Mouse (Mus musculus) embryo, embryonic 11 days (tissue): ENCODE measurements around the gene Psmb9.
"Not testable (repeated sequence)": the region's sequence is repeated elsewhere in the genome, so short reads cannot be mapped to it uniquely, and the experiment has no call there.

Experiments
- DNase-seq: peaks from one replicate; pipeline ENCODE4 v3.0.0-alpha.2; 2015

Gene Psmb9

DNA sequence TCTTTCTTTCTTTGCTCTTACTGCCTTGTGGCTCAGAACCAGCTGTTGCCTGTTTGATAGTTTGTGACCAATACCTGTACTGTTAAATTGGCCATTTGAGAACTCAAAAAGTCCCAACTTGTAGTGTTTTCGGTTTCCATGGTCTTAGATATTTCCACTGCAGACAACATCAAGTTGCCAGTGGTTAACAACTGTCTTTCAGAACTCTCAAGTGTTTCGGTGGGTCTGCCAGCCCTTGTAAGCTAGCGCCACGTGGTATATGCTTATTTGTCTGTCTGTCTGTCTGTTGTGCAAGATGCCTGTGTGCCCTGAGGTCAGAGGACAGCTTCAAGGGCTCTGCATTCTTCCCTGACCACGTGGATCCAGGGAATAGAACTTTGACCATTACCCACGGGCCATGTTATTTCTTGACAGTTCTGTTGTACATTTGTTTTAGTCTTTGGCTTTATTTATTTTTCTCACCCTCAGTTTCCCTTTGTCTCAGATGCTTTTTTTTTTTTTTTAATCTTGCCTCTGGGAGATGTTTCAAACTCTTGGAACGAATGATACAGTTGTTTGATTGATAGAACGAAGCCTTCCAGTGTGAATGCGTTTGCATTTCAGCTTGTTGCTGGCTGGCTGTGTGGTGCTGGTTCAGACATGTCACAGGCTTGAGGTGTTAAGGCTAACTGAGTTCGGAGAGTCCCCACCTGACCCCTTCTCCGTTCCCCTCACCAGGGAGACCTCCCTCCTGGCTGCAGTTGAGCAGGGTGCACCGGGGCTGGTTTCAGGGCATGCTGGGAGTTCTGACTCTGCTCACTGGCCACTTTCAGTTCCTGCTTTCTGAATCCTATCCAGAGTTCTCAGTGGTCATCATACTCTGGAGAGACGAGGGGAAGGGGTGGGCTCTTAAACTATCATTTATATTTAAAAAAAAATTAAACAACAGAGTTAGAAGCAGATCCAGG is 7.4 kb downstream of the Psmb9 start:
- no peak for DNase-seq

DNA sequence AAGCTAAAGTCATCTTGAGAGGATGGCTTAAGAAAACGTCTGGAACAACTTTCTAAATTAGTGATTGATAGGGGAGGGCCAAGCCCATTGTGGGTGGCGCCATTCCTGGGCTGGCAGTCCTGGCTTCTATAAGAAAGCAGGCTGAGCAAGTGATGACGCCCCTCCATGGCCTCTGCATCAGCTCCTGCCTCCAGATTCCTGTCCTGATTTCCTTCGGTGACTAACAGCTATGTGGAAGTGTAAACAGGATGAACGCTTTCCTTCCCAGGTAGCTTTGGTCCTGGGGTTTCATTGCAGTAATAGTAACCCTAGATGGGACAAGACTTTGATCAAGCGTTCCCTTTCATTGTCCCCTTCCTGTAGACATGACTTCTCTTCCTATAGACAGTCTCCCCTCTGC is 8.5 kb downstream of the Psmb9 start:
- no peak for DNase-seq

DNA sequence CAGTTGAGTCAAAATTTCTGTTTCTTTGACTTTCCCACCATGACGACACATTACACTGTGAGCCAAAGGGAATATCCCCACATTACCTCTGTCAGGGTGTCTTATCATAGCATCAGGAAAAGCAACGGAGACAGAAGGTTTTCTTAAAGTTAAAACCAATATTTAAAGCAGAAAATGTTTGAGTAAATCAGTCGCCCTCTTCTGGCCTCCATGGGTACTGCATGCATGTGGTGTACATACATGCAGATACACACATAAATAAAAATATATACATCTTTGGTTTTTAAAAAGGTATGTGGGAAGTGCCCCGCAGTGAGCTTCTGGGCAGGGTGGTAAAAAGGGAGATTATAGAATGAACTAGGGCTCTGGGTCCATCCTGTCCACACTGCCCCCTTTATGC is 10.4 kb downstream of the Psmb9 start:
- DNase-seq, result no peak

DNA sequence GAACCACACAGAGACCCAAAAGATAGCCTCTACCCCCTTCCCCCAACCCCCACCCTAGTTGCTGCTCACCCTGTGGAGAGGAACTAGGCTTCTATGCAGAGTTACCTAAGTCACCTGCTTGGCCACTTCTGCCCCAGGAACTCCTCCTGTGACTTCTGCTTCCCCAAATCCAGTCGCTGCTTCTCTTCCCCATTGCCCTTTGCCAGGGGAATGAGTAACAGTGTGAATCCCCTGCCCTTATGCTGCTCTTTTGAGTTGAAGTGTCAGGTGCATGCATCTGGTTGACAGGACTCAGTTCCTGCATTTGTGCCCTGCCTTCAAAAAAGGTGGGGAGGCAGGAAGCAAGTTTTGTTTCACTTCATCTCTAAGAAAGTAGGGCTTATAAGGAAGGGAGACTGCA is 13.5 kb downstream of the Psmb9 start:
- no peak for DNase-seq

DNA sequence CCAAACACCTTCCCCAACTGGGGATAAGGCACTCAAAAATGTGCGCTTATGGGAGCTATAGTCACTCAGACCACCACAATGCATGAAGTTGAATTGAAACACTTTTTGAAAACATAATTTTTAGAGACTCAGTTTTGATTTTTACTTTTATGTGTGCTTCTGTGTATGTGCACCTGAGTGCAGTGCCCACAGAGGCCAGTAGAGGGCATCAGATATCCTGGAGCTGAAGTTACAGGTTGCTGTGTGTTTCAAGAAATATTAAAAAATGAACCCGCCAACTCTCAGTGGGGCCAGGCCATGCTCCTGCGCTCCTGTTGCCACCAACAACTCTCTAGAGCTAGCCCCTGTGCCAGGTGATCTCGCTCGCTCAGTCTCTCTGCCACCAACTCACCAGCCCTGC is 15.0 kb downstream of the Psmb9 start:
- no peak for DNase-seq

DNA sequence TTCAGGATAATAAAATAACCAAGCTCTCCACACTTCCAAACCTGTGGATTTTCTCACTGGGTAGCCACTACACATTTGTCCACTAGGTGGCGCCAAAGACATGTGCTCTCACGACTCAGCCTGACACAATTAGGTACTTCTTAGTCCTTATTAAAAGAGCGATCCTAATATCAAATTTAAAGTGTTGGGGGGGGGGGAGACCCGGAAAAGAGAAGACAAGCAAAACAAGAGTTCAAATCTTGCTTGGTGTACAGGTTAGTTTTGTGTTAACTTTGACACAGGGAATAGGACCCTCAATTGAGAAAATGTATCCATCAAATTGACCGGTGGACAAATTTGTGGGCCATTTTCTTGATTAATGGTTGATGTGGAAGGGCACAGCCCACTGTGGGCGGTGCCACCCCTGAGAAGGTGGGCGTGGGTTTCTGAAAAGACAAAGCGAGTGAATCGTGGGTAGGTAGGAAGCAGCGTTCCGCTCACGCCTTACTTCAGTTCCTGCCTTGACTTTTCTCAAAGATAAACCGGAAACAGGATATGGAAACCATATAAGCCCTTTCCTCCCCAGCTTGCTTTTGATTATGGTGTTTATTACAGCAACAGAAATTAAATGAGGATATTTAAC is 16.6 kb downstream of the Psmb9 start:
- peak; percentile 79 for DNase-seq

DNA sequence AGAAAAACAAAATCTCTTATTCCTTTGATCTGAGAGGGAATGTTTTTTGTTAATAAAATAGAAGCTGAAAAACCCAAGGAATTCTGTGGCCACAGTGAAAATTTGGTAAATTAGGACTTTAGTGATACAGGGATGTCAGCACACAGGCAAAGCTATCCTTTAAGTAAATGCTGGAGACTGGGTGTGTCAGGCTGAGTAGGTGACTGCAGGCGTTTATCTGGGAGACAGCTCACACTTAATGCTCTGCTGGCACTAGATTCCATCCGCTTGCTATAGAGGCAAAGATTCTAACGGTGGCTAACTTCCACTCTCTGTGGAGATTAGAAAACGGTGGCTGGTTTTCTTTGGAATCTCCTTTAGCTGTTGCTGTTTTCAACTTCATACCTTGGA is 17.1 kb downstream of the Psmb9 start:
- no peak for DNase-seq

DNA sequence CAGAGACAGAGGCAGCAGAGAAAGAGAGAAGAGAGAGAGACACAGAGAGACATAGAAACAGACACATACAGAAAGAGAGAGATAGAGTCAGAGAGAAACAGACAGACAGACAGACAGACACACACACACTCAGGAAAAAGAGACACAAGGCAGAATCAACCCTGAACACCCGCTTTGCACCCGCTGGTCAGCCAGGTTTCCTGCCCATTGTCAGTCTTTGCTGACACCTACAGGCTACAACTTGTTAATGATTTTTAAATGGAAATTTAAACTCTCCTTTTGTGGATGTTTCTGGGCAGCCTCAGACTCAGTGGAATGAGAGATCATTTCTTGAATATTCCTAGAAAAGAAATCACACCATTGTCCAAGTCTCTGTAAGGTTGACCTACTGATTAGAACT is 18.3 kb downstream of the Psmb9 start:
- DNase-seq, result peak; percentile 69

DNA sequence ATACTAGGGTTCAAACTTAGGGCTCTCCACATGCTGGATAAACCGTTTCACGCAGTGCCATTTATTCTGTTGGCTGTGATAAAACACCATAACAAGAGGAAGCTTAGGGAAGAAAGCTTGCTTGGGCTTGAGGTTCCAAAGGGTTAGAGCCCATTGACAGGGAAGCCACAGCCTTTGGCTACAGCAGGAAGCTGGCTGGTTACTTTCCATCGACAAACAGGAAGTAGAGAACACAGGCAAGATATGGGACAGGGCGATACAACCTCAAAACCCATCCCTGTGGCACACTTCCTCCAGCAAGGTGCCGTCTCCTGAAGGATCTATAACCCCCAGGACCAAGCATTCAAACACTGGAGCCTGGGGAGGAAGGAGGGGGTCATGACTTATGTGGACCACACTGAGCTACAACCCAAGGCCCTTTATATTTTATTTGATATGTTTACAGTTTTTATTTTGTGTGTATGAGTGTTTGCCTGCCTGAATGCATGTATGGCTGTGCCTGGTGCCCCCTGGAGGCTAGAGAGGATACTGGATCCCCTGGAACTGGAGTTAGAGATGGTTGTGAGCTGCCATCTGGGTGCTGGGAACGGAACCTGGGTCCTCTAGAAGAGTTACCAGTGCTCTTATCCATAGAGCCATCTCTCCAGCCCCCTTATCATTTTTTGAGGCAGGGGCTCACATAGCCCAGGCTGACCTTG is 22.4 kb downstream of the Psmb9 start:
- DNase-seq, result no peak

DNA sequence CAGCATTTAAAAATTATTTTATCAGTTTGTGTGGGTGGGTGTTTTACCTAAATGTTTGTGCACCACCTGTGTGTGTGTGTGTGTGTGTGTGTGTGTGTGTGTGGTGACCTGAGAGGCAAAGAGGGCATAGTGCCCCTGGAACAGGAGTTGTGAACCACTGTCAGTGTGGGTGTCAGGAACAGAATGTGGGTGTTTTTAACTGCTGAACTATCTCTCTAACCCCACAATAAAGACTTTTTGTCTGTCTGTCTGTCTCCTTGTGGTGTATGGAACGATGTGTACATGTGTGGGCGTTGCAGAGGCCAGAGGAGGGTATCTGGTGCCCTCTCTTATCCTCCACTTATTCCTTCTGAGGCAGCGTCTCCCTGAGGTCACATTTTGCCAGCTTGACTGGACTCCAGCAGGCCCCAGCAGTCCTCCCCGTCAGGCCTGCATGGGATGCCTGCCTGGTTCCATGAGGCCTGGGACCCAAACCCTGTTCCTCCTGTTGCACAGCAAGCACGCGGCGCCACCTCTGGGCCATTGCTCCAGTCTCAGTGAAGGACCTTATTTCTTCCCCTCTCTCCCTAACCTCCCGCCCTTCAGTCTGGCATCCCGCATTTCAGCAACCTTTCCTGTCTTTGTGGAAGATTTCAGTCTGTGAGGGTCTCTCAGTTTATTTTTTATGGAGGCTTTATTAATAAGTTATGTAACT is 23.2 kb downstream of the Psmb9 start:
- DNase-seq, result peak; percentile 38

DNA sequence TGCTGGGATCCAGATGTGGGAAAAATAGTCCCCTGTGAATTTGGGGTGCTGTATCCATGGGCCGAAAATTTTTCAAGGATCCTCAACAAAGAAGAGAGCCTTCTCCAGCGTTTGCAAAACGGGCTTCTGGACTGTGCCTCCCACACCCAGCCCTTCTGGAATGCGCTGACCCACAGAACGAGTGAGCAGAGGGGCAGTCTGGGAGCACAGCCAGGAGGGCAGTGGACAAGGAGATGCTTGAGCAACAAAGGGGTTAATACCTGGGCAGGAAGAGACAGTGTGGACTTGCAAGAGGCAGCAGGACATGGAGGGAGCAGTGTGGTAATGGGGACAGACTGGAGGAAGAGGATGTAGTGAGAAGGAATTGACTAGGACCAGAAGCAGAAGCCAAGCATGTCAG is 32.0 kb downstream of the Psmb9 start:
- DNase-seq, result no peak

DNA sequence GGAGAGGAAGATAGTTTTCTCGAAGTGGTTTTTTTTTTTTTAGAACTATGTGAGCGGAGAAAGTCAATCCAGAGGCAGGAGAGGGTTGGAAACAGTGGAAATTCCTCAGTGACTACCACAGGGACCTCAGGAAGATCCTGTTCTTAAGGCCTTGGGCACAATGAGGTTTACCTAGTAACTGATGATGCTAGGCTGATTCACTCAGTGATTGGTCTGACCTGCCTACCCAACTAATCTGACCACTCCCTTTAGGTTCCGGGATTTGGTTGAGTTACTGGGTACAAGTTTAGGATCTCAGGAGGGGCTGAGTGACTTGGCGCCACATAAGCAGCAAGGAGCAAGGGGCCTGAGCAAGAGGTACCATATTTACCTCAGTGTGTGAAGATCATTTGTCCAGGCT is 34.6 kb downstream of the Psmb9 start, which contains the start of gene H2-DMb1:
TSS of gene H2-DMb1 (plus strand) at position 150 of the 400 bp plus-strand sequence.
- peak; percentile 39 for DNase-seq

DNA sequence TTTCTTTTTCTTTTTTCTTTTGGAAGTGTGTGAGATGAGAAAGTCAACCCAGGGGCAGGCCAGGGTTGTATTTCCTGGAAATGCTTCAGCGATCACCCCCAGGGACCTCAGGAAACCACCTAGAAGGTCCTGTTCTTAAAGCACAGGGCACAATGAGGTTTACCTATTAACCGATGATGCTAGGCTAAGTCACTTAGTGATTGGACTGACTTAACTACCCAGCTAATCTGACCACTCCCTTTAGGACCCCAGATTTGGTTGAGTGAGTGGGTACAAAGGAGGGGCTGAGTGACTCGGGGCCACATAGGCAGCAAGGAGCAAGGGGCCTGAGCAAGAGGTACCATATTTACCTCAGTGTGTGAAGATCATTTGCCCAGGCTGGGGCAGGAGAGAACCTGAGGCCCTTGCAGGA is 42.6 kb downstream of the Psmb9 start:
- DNase-seq, result no peak

DNA sequence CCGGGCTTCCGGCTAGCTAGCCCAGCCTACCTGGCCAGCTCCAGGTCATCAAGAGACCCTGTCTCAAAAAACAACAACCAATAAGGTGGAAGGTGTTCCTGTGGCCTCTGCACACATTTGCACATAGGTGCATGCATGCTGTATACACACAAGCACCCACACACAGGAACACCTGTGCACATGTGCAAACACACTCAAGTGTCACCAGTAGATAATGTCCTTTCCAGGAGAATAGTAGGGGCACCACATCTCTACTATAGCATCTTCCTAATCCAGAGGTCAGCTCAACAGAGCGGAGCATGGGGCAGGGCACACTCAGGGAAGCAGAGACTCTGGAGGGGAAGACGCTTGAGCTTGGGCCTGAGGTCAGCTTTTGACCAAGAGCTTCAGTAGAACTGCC is 43.3 kb downstream of the Psmb9 start:
- not testable (repeated sequence) for DNase-seq

DNA sequence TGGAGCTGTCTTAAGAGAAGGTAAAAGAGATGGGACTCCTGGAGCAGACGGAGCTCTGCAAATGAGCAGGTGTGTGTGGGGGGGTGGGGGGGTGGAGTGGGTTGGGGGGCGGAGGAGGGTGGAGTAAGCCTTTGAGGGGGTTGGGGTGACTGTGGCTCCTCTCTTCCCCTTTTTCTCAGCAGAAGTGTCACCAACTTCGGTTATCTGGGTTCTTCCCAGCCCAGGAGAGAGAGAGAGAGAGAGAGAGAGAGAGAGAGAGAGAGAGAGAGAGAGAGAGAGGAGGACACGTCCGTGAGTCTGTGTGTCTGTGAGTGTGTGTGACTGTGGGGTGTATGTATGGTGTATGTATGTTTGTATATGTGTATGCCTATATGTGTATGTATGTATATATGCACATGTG is 44.1 kb downstream of the Psmb9 start:
- DNase-seq, result no peak

DNA sequence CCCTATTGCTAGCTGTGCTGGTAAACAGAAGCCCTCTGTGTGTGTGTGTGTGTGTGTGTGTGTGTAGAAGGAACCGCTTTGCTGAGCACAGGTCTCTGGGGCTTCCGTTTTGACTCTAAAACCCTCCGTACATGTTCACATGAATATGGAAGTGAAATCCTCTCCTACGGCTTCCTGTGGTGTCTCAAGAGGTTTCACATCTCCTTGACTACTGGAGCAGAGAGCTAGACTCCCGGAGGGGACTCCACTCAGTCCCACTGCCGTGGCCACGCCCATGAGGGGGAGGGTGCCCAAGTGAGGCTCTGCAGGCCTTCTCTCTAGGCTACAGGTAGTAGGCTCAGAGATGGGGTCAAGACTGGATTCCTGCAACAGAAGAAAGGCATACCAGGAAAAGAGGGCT is 44.5 kb downstream of the Psmb9 start, which contains the start of gene H2-DMb2:
TSS of gene H2-DMb2 (plus strand) at position 275 of the 400 bp plus-strand sequence.
- DNase-seq, result no peak

DNA sequence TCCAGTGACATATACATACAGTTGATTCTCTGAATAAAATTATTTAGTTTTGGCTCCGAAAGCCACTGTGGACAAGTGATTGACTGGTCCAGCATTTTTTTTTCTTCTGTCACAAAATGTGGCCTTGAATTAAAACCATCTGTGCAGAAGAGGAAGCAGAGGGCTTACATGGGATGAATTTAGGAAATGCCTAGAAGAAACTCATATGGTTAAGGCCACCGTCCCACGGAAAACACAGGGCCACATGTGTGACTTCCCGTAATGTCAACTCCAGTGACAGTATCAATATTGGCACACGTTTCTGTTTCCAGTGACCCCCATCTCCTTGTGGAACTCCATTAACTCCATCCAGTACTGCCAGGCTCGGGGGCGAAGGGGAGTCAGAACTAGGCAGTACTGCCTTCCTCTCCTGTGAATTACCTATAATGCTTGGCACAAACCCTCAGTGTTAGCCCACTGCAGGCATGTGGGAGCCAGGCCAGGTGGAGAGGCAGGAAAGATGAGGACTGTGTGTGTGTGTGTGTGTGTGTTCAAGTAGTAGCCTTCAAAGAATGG is 45.0 kb downstream of the Psmb9 start:
- DNase-seq, result no peak

DNA sequence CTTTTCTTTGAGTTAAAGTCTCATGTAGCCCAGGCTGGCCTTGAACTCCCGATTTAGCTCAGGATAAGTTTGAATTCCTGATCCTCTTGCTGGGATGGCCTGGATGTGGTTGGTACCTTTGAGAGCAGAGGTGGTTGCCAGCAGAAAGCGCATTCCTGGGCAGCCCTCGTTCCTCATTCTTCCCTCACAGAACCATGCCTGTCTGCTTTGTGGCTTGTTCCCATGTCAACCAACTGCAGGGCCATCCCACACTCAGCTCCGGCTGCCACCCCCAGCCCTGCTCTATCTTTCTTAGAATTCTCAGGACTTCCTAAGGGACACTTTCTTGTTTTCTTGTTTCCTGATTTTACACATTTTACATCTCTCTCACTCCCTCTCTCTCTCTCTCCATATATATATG is 46.1 kb downstream of the Psmb9 start:
- no peak for DNase-seq

DNA sequence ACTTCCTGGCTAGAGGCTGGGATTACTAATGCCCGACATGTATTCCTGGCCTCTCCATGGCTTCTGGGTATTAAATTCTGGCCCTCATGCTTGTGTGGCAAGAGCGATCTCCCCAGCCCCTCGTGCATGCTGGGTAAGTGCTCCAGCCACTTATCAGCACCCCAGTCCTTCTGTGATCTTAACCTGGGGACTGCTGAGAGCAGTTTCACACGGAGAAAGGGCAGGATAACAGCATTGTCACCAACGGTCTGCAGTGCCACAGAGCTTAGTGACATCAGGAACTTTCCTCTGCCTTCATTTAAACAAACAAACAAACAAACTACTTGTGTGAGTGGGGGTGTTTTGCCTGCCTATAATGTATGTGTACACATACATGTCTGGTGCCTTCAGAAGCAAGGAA is 47.3 kb downstream of the Psmb9 start:
- DNase-seq, result no peak

DNA sequence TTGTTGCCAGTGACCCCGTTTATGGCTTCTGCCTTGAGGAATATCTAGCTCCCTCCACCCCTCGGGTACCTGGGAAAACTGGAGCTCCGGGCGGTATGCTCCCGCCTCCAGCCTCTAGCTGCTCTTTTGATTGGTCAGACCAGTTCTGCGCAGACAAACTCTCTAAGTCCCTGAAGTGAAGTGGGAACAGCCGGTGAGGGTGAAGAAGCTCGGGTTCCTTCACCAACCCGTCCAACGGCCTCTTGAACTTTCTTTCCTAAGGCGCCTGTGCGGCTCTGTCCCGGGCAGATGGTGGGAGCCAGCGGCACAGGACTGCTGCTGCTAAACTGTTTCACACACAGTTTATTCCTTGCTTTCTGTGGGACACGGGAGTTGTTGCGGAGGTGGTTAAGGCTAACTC is 48.1 kb downstream of the Psmb9 start:
- DNase-seq, result peak; percentile 75

DNA sequence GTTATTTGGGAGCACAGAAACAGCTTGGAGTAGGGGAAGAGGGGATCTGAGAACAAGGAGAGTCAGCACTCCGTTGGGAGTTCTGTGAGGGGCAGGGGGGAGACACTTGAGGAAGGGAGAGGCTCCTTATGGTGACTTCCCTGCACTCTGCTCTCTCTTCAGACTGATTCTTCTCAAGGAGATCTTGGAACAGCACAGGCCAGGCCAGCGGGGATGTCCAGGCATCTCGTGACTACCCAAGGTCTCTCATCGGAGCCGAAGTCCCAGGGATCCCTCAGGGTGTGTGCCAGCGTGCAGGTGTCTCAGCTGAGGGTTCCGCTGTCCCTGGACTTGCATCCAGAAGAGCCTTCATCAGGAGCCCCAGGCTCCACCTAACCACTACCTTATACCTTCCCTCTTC is 48.9 kb downstream of the Psmb9 start:
- DNase-seq, result no peak

DNA sequence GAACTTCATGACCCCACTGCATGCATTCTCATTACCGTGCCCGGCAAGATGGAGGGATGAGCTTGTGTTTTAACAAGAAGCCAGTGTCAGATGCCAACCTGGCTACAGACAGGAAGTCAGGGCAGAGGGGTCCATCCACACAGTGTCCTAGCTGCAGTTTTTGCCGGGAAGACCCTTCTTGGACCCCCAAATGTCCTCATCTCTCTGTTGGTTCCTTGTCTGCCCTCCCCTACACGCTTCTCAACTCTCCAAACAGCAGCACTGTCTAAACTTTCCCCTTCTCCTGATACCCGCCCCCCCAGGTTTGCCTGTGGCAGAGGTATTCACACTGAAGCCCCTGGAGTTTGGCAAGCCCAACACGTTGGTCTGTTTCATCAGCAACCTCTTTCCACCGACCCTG is 50.0 kb downstream of the Psmb9 start:
- no peak for DNase-seq
